Mouse (Mus musculus): ENCODE data around the gene Fam69a. TPM values are rescaled to one million over a fixed set of nuclear protein-coding genes. Genes with fewer than 3 reads are reported as not detected.
"Not testable (repeated sequence)": the region's sequence is repeated elsewhere in the genome, so short reads cannot be mapped to it uniquely, and the experiment has no call there.

The Fam69a gene
- polyA plus RNA-seq, 1 experiment from 2014 or later, result 31.4 TPM

DNA sequence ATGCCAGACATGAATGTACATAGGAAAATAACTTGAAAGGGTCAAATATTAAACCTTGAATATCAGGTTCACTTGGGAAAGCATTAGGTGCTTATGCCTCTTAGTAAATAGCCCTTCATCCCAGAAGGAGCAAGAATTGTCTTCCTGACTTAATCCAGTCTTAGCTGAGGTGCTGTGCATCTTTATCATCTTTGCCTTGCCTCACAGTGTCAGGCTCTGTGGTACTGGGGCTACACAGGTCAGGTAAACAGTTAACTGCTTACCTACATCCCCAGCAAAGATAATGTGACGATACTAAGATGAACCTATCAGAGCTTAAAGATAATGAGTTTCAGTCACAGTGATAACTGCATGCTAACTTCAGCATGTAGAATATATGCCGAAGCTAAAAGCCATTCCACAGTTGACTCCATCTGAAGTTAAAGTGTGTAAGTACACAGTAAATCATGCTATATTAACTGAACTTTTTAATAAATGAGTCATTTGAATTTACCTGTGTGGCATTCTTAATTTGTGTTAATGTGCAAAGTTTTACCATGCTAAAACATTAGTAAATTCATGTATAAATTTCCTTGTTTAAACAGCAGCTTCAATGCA, 78.3 kb downstream of the Fam69a start:
- no peak for ATAC-seq (ENCODE audit: low FRiP score)
- H3K9me3 ChIP-seq (replicated peaks), result no peaks in the 10 kb centered on the region
- no peaks in the 10 kb centered on the region for H3K27me3 ChIP-seq
- 90% methylated on average over 2 of the region's 2 CpGs for WGBS
- H3K4me1 ChIP-seq, result no peaks in the 10 kb centered on the region
- no peak overlapping the region for H3K4me2 ChIP-seq (replicated peaks)
- H3K27ac ChIP-seq, result no peak overlapping the region
- H3K36me3 ChIP-seq, result peaks cover 63% of the 10 kb centered on the region
- no peak overlapping the region for H3K4me3 ChIP-seq
- no peak overlapping the region for H3K9ac ChIP-seq

DNA sequence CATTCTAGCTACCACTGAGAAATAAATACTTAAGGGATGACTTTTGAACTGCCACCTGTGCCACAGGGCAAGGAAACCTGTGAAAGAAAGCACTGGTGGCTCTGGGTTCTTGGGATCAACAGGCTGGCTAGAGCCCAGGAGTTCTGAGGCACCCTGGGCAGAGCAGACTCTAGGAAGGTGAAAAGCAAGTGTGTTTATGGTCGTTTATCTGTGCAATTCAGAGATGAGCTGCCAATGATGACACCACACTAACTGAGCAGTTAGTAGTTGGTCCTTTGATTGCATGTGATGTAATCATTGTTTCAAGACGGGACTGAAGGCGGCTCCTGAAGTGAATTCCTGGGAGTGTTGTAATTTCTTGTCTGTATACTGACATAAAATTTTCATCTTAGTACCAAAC, 82.6 kb downstream of the Fam69a start:
- H3K27me3 ChIP-seq, result no peaks in the 10 kb centered on the region
- 84% methylated on average over 3 of the region's 3 CpGs for WGBS
- peaks cover 67% of the 10 kb centered on the region for H3K36me3 ChIP-seq
- H3K4me2 ChIP-seq (replicated peaks), result no peak overlapping the region
- no peak overlapping the region for H3K27ac ChIP-seq
- no peak overlapping the region for H3K9ac ChIP-seq
- H3K4me1 ChIP-seq, result peaks cover 14% of the 10 kb centered on the region
- no peak for ATAC-seq (ENCODE audit: low FRiP score)
- H3K4me3 ChIP-seq, result no peak overlapping the region
- H3K9me3 ChIP-seq (replicated peaks), result no peaks in the 10 kb centered on the region

DNA sequence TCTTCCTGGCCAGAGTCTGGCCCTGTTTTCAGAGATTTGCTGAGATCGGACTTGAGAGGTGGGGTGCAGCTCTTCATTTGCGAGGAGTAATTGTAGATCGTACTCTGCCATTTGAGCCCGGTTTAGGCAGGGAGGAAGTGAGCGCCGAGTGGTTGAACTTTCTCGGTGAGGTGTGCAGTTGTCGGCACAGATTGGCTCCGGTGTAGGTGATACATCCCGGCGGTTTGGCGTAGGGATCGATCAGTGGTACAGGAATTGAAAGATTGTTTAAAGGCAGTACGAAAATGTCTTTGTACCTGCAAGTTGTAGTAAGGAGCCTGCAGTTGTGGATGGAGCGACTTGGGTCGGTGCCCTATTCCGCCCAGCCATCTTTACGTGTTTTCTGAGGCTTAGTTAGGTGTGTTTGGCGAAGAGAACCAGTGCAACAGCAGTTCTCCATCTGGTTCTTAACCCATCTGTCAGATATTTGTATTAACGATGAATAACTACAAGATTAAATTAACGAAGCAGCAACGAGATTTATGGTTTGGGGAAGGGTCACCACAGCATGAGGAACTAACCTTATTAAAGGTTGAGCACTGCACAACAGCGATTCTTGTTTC, 85.8 kb downstream of the Fam69a start:
- no peaks in the 10 kb centered on the region for H3K9me3 ChIP-seq (replicated peaks)
- H3K27ac ChIP-seq, result peak overlapping the region; percentile 93
- ATAC-seq (ENCODE audit: low FRiP score), result peak; percentile 40
- peak overlapping the region; percentile 99 for H3K4me3 ChIP-seq
- peak overlapping the region; percentile 80 for H3K4me2 ChIP-seq (replicated peaks)
- no peaks in the 10 kb centered on the region for H3K27me3 ChIP-seq
- peaks cover 14% of the 10 kb centered on the region for H3K4me1 ChIP-seq
- WGBS, result under 1% methylated on average over 23 of the region's 23 CpGs
- H3K9ac ChIP-seq, result peak overlapping the region; percentile 95
- peaks cover 35% of the 10 kb centered on the region for H3K36me3 ChIP-seq

DNA sequence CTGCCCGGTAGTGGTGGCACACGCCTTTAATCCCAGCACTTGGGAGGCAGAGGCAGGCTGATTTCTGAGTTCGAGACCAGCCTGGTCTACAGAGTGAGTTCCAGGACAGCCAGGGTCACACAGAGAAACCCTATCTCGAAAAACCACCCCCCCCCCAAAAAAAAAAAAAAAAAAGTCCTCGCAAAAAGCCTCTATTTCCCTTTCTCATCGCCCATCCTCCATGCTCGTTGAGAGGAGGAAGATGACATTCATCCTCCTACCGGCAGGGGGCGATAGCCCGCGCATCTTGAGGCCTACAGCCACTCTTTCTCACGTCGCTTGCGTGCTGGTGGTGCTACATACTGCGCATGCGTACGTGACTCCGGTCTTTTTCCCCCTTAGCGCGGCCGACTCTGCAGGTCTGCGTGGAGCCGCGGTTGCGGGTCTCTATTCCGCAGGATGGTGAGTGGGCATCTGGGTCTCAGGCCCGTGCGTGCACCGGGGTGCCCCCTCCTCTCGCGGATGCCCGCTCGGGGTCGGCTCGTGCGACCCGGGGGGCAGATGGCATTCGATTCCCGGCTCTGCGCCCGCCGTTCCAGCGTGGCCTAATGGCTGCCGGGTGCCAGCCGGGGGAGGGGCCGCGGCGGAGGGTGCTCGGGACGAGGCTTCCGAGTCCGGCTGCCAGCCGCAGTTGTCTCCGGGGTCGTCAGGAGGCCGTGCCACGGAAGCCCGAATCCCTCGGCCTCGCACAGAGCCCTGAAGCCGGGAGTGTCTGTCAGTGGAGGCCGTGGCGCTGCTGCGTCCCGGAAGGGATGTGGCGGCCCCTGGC, 86.5 kb downstream of the Fam69a start, which contains the start of gene Rpl5:
TSS of gene Rpl5 (plus strand) at position 297 of the 808 bp plus-strand sequence.
- peak; percentile 98 for ATAC-seq (ENCODE audit: low FRiP score)
- Histone ChIP-seq H3K27me3 (no peaks in the 10 kb centered on the region), H3K4me3 (peak within 1 kb of the TSS; percentile 99), H3K4me2 (replicated peaks) (peak within 1 kb of the TSS; percentile 80), H3K27ac (peak within 1 kb of the TSS; percentile 93), H3K9ac (peak within 1 kb of the TSS; percentile 95), H3K36me3 (peaks cover 28% of the 10 kb centered on the region), H3K4me1 (peaks cover 14% of the 10 kb centered on the region), H3K9me3 (replicated peaks) (no peaks in the 10 kb centered on the region)
- WGBS, result 4% methylated on average over 59 of the region's 66 CpGs

DNA sequence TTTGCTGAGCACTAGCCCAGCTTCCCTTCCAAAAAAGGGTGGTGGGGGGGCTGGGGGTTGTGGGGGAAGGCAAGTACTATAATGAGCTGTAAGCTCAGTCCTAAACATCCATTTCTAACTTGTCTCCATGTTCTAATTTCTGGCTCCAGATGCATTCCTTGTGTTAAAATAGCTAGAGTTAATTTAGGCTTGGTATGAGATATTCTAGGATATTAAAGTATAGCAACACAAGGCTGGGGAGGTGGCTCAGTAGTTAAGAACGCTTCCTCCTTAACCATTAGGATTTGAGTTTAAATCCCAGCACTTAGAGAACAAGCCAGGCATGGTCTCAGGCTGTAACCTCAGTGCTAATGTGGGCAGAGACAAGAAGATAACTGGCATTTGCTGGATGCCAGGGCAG, 90.6 kb downstream of the Fam69a start:
- Histone ChIP-seq H3K36me3 (no peaks in the 10 kb centered on the region), H3K27ac (no peak overlapping the region), H3K27me3 (no peaks in the 10 kb centered on the region), H3K9ac (no peak overlapping the region), H3K4me3 (no peak overlapping the region), H3K4me2 (replicated peaks) (no peak overlapping the region), H3K9me3 (replicated peaks) (no peaks in the 10 kb centered on the region), H3K4me1 (no peaks in the 10 kb centered on the region)
- no peak for ATAC-seq (ENCODE audit: low FRiP score)
- 76% methylated on average over 1 of the region's 1 CpGs for WGBS

DNA sequence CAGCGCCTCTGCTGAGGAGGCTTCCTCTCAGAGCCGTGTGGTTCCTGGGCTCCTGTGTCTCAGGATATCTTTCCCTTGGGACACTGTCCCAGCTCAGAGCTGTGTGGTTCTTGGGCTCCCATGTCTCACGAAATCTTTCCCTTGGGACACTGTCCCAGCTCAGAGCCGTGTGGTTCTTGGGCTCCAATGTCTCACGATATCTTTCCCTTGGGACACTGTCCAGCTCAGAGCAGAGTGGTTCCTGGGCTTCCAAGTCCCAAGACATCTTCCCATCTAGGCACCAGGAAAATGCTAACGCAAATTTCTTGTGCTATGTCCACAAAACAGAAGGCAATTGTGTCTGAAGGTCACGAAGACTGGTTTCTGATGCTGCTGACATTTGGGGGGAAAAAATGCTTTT, 92.2 kb downstream of the Fam69a start:
- Histone ChIP-seq H3K4me3 (no peak overlapping the region), H3K36me3 (no peaks in the 10 kb centered on the region), H3K27me3 (no peaks in the 10 kb centered on the region), H3K4me1 (no peaks in the 10 kb centered on the region), H3K4me2 (replicated peaks) (no peak overlapping the region), H3K9me3 (replicated peaks) (no peaks in the 10 kb centered on the region), H3K27ac (no peak overlapping the region), H3K9ac (no peak overlapping the region)
- 71% methylated on average over 7 of the region's 7 CpGs for WGBS
- ATAC-seq (ENCODE audit: low FRiP score), result no peak

DNA sequence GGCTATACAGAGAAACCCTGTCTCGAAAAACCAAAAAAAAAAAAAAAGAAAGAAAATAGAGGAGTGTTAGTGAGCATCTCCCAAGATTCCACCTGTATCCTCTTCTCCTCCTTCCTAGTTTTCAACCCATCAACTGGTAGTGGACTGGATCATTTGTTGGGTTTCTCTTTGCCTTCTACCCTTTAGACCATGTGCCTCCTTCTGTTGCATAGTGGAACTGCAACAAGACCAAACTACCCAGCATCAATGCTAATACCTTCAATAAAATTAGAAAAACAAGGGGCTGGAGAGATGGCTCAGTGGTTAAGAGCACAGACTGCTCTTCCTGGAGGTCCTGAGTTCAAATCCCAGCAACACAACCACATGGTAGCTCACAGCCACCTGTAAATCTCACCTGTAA, 95.4 kb downstream of the Fam69a start:
- H3K36me3 ChIP-seq; H3K4me1 ChIP-seq; H3K27me3 ChIP-seq; H3K27ac ChIP-seq; H3K9me3 ChIP-seq (replicated peaks); H3K4me3 ChIP-seq; H3K4me2 ChIP-seq (replicated peaks); H3K9ac ChIP-seq; ATAC-seq (ENCODE audit: low FRiP score): not testable (repeated sequence)
- WGBS, result 50% methylated on average over 1 of the region's 1 CpGs

DNA sequence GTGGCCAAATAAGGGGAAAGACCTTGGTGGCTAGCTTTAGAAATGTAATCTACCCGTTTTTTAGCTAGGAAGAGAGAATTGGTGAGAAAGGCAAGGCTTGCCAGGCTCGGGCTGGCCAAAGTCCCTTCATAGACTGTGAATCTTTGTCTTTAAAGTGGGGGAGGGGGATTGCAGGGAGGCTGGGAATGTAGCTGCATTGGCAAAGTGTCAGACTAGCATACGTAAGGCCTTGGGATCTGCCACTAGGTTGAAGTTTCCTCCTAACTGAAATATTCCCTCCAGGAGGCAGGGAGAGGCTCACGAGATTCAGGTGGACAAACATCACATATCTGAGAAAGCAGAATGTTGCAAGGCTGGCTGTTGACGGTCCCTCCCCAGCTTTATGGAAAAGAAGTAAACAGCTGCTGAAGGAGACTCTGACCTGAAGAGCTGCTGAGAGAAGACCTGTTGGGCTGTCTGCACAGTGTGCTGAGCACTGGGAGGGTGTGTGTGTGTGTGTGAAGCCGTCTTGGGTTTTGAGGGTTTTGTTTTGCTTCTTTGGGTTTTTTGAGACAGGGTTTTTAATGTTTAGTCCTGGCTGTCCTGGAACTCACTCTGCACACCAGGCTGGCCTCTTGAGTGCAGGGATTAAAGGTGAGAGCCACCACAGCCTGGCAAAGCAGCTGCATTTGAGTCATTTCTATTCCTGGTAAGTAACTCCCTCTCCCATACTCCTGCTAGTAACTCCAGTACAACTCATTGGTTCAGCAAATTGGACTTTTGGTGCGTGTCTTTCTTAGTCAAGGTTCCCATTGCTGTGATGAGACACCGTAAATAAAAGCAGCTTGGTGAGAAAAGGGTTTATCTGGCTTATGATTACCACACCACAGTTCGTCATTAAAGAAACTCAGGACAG, 96.6 kb downstream of the Fam69a start:
- no peak overlapping the region for H3K4me2 ChIP-seq (replicated peaks)
- no peaks in the 10 kb centered on the region for H3K4me1 ChIP-seq
- no peak for ATAC-seq (ENCODE audit: low FRiP score)
- H3K27ac ChIP-seq, result no peak overlapping the region
- H3K27me3 ChIP-seq, result no peaks in the 10 kb centered on the region
- H3K36me3 ChIP-seq, result no peaks in the 10 kb centered on the region
- H3K4me3 ChIP-seq, result no peak overlapping the region
- no peaks in the 10 kb centered on the region for H3K9me3 ChIP-seq (replicated peaks)
- no peak overlapping the region for H3K9ac ChIP-seq
- 69% methylated on average over 9 of the region's 9 CpGs for WGBS

DNA sequence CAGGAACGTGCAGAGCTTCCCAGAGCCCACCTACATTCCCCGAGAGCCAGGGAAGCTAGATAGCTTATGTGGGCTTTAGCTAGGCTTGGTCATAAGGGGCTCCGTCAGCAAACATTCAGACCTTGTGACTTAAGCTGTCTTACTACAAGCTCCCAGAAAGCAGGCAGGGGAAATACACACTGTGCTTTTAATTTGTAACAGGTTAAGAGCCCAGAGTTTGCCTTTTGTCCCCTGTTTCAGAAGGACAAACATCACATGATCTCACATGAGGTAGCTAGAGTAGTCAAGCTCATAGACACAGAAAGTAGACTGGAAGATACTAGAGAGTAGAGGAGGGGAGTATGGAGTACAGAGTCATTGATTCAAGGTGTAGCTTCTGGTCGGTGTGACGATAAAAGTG, 106.2 kb downstream of the Fam69a start:
- Histone ChIP-seq H3K4me3 (no peak overlapping the region), H3K36me3 (no peaks in the 10 kb centered on the region), H3K27me3 (no peaks in the 10 kb centered on the region), H3K27ac (no peak overlapping the region), H3K9ac (no peak overlapping the region), H3K4me1 (no peaks in the 10 kb centered on the region), H3K4me2 (replicated peaks) (no peak overlapping the region), H3K9me3 (replicated peaks) (no peaks in the 10 kb centered on the region)
- ATAC-seq (ENCODE audit: low FRiP score), result no peak
- WGBS, result 83% methylated on average over 5 of the region's 5 CpGs

DNA sequence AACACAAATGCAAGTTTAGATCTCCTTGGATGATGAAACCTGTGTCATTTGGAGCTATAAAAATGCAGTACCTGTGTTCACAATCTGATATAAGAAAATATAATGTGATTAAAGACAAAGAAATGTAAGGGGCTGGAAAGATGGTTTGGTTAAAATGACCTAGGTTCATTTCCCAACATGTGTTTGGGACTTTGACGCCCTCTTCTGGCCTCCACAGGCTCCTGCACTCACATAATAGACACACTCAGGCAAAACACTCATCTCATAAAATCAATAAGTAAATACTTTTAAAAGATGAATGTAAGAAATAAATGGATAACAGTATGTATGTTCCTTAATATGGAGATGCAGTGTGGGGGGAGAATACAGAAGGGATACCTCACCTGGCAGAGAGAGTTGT, 109.8 kb downstream of the Fam69a start:
- H3K9ac ChIP-seq, result no peak overlapping the region
- H3K9me3 ChIP-seq (replicated peaks), result no peaks in the 10 kb centered on the region
- WGBS, result 82% methylated on average over 1 of the region's 1 CpGs
- ATAC-seq (ENCODE audit: low FRiP score), result no peak
- no peak overlapping the region for H3K4me2 ChIP-seq (replicated peaks)
- no peaks in the 10 kb centered on the region for H3K4me1 ChIP-seq
- H3K4me3 ChIP-seq, result no peak overlapping the region
- H3K27ac ChIP-seq, result no peak overlapping the region
- H3K36me3 ChIP-seq, result no peaks in the 10 kb centered on the region
- H3K27me3 ChIP-seq, result no peaks in the 10 kb centered on the region

DNA sequence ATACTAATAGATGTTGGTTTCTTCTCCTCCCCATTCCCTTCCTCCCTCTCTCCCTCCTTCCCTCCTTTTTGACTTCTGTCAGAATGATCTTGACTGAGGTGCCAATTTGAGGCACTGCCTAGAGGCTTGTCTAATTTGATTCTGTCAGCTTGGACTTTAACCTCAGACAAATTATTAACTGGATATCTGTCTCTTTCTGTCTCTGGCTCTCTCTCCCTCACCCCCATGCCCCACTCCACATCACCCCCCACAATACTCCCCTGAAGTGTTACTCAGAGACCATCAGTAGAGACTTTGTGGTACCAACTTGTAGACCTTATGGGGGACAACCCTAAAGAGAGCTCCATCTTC, 111.6 kb downstream of the Fam69a start:
- Histone ChIP-seq H3K27me3 (no peaks in the 10 kb centered on the region), H3K9ac (no peak overlapping the region), H3K27ac (no peak overlapping the region), H3K4me1 (no peaks in the 10 kb centered on the region), H3K9me3 (replicated peaks) (no peaks in the 10 kb centered on the region), H3K4me2 (replicated peaks) (no peak overlapping the region), H3K36me3 (no peaks in the 10 kb centered on the region), H3K4me3 (no peak overlapping the region)
- ATAC-seq (ENCODE audit: low FRiP score), result no peak

DNA sequence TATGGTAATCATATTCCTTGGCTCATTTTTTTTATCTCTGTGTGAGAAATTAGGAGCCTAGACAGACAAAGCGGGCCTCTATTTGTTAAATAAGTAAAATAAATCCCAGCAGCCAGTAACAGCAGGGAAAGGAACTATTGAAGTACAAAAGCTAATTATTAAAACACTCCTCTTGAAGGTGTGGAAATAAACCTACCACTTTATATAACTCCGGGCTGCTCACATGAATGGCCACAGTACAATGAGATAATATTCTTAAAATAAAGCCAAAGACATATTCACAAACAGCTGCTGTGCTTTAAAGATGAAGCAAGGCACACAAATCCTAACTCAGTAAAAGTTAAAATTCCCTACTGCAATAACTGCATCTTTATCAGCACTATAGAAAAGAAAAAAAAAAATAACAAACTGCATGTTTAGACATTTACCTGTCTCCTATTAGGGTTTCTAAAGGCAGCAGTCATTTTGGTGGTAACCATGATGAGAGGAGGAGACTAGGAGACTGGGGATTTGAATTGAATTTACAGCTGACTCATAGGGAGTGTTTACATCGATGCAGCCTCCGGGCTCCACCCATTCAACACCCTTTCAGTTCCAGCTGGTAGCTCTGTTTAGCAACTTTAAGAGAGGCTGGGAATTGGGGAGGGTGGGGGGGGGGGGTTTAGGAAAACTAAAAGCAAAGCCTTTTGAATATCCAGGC, 112.2 kb downstream of the Fam69a start, which contains the start of gene Evi5:
TSS of gene Evi5 (minus strand) at position 547 of the 700 bp plus-strand sequence.
- Histone ChIP-seq H3K27me3 (no peaks in the 10 kb centered on the region), H3K4me1 (no peaks in the 10 kb centered on the region), H3K4me2 (replicated peaks) (no peak within 1 kb of the TSS), H3K9me3 (replicated peaks) (no peaks in the 10 kb centered on the region), H3K36me3 (no peaks in the 10 kb centered on the region), H3K4me3 (no peak within 1 kb of the TSS), H3K27ac (no peak within 1 kb of the TSS), H3K9ac (no peak within 1 kb of the TSS)
- no peak for ATAC-seq (ENCODE audit: low FRiP score)
- WGBS, result 51% methylated on average over 4 of the region's 4 CpGs
